Mouse (Mus musculus) G1E-ER4 (cell line): ENCODE results near the gene Itpk1. TPM values are rescaled to one million over a fixed set of nuclear protein-coding genes. Genes with fewer than 3 reads are reported as not detected.

ENCODE experiments used
- GATA1 ChIP-seq: IDR thresholded peaks from one replicate; pipeline ENCODE4 v1.8.0; 2012; ENCODE audit warnings: low read length, inconsistent platforms
- polyA plus RNA-seq: library from polyadenylated mRNA; stranded (reverse); fragments of >175 nt; gene quantifications from 2 replicates; pipeline ENCODE4 v1.2.3, GENCODE M21; 2012

Itpk1 gene
- polyA plus RNA-seq, 1 experiment = 3.1 TPM

DNA sequence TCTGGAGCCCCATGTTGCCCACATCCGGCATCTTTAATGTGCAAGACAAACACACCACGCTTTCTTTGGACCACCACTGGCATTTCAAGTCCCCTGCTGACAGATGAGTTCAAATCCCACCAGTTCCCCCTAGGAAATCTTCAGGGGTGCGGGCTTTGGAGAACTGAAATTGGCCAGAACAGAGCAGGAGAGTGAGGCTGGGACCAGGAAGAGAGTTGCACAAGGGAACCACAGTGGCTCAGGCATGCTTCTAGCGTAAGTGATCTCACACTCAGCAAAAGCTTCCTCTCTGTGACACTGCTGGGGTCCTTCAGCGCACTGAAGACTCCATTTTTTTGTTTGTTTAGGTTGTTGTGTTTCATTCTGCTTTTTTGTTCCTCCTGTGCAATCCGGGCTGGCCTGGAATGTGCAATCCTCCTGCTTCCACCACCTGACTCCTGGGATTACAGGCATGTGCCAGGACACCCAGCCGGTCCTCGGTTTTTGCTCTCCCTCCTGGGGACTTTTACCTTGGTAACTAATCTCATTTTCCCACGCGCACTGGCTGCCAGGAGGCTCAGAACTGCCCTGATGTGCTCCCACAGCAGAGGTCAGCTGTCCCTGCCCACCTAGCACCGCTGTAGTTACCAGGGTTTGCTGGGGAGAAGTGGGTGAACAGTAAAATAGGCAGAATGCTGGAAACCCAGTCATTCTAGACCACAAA is 41.2 kb downstream of the Itpk1 start:
- no peak for TF ChIP-seq GATA1

DNA sequence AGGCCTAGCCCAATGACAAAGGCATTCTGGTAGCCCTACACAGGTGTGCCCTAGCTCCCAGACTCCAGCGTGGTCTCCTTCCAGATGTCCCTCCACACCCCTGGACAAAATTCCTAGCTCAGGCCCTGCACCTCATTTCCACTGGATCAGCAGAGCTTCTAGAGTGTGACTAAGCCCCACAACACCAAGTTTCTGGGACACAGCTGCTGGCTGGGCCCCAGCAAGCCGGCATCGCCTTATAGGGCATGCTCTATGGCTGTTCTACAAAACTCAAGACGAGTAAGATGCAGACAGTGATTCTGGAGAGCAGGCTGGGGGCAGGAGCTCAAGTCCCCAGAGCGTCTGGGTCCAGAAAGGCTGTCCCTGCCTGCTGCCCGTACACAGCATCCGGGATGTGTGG is 43.0 kb downstream of the Itpk1 start:
- TF ChIP-seq GATA1 = no peak

- no peak for TF ChIP-seq GATA1
These were observed 43.7 kb downstream of the Itpk1 start for GRCm38 (mm10) chr12:102660906-102661651.

DNA sequence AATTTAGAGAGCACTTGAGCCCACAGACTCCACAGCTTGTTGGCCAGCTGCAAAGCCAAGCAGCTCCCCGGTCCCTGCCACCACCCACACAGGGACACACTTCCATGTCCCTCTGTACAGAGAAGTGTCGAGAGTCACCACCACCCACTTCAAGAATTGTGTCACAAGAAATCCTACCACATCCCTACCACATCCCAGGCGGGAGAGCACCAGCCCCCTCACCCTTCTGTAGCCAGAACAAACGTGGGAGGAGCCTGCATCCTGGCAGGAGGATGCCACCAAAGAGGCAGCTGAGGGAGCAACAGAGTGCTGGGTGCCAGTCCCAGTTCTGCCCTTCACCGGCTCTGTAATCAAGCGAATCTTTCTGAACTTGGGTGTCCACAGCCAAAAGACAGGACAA is 51.7 kb downstream of the Itpk1 start:
- no peak for TF ChIP-seq GATA1

GRCm38 (mm10) chr12:102652420-102652819 is 52.3 kb downstream of the Itpk1 start:
- no peak for TF ChIP-seq GATA1

GRCm38 (mm10) chr12:102651871-102652270 is 52.9 kb downstream of the Itpk1 start:
- TF ChIP-seq GATA1 = no peak

DNA sequence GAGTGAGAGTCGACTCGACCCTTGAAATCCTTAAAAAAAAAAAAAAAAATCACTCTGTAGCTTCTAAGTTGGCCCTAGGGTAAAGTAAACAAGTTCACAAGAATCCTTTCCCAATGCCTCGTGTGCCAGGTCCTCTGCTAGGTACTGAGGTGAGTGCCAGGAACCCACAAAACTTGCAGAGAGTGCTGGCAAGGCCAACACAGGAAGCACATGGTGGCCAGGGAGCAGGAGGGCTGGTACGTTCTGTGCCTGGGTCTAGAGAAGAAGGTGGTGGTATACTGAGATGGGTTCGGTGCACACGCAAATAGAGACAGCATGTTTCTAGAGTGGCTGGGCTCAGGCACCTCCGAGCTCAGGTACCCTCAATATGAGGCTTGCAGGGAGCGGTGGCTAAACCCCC is 53.3 kb downstream of the Itpk1 start:
- no peak for TF ChIP-seq GATA1

GRCm38 (mm10) chr12:102650649-102651048 is 54.1 kb downstream of the Itpk1 start:
- TF ChIP-seq GATA1 = no peak

- TF ChIP-seq GATA1 = no peak
These were observed 56.7 kb downstream of the Itpk1 start for GRCm38 (mm10) chr12:102647839-102648564.

- TF ChIP-seq GATA1 = no peak
These were observed 58.0 kb downstream of the Itpk1 start for GRCm38 (mm10) chr12:102646586-102647260.

- no peak for TF ChIP-seq GATA1
These were observed 58.7 kb downstream of the Itpk1 start for GRCm38 (mm10) chr12:102645911-102646585.

GRCm38 (mm10) chr12:102643316-102643715 is 61.4 kb downstream of the Itpk1 start:
- TF ChIP-seq GATA1 = no peak

- no peak for TF ChIP-seq GATA1
These were observed 64.1 kb downstream of the Itpk1 start for GRCm38 (mm10) chr12:102640436-102641163.

DNA sequence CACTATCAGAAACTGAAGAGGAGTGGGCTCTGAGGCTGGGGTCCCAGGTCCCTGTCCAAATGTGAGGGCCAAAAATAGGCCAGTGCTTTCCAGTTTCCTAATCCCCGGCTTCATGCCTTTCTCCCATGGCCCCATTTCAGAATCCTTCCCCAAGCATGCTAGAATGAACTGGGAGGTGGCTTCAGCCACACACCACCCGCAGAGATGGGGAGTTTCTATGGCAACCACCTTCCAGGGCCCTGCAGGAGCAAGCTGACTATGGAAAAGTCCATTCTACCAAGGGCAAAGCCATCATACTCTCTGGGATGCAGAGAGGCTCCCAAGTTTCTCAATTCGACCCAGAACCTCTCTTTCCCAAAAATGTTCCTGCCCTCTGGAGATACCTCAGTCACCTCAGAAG is 65.9 kb downstream of the Itpk1 start:
- TF ChIP-seq GATA1 = no peak

- TF ChIP-seq GATA1 = no peak
These were observed 67.5 kb downstream of the Itpk1 start for GRCm38 (mm10) chr12:102637235-102637634.
